Mouse (Mus musculus) heart, postnatal 0 days (tissue): ENCODE results near the gene Abcg8.

Experiments used
- CTCF ChIP-seq: IDR thresholded peaks from 2 replicates; pipeline ENCODE4 v1.5.1; 2016; ENCODE audit warnings: antibody characterized with exemption, control low read depth, low read depth
- EP300 ChIP-seq: IDR thresholded peaks from 2 replicates; pipeline ENCODE4 v1.6.1; 2016; ENCODE audit warnings: antibody characterized with exemption, low read depth

DNA sequence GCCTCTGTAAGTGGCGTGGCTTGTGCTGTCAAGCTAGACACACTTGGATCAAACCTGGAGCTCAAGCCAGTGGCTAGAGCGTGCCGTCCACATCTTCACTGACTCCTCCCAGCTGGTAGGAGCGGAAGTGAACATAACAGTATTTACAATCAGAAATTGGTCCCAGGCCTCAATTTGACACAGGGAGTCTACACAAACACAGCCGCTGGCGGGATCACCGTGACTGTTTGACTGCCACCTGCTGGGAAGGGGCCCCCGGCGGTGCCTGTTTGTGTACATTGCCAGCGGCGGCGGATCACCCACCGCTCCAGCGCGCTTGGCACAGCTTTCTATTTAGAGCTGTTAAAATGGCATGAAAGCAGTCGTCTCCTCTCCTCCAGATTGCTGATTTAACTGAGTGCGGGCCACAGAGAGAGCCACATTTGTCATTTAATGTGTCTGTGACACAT, 33.3 kb downstream of the Abcg8 start:
- TF ChIP-seq CTCF (no peak), EP300 (no peak)
